Mouse (Mus musculus): ENCODE results near the gene Tmem30a.

DNA sequence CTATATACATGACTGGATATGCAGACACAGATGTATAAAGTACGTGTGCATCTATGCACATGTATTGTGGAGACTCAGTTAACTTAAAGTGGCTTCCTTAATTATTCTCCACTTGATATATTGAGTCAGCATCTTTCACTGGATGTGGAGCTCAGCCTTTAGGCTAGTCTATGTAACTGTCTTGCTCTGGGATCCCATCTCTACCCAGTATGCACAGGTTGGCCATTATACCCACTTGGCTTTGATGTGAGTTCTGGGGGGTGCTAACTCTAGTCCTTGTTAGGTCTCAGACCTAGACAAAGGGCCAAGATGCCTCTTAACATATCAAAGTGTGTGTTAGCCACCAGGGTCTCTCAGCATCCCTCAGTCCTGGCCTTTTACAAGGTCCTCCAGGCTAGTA, 38.0 kb upstream of the Tmem30a start:
- TF ChIP-seq CTCF (IDR thresholded peaks at IDR 0.05; ENCODE audit: low read depth) (no peak), EP300 (IDR thresholded peaks at IDR 0.05; ENCODE audit: low read depth) (no peak)
